Mouse (Mus musculus) liver, adult 2 months (tissue): ENCODE results near the gene Pdcd7.

Source experiments
- CTCF ChIP-seq: fragments of 200-500 bp; IDR thresholded peaks from 2 replicates; pipeline ENCODE4 v1.5.1; 2011; ENCODE audit warnings: low read depth, low read length, control low read depth
- POLR2A ChIP-seq: fragments of 200-500 bp; IDR thresholded peaks from 2 replicates; pipeline ENCODE4 v1.6.1; 2011; ENCODE audit warnings: low read length, control low read depth; ENCODE audit not compliant: insufficient read depth; ENCODE audit errors: extremely low read depth

DNA sequence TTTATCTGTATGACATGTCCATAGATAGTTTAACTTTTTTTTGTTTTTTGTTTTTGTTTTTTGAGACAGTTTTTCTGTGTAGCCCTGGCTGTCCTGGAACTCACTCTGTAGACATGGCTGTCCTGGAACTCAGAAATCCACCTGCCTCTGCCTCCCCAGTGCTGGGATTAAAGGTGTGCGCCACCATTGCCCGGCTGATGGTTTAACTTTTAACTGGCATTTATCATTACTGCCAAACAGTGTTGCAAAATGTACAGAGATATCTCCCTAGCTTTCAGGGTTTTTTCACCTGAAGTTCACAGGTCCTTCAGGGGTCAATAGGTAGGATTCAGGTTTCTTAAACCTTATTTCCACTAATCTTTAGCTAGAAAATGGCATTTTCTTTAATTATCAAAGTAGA lies 48.8 kb upstream of the Pdcd7 start:
- TF ChIP-seq CTCF = no peak
- no peak for TF ChIP-seq POLR2A
